In genomic region chr17:34295891-34296794, GRCm38 (mm10) we compare ENCODE assay signal across 8 mouse cellular contexts. TPM values are rescaled to one million over a fixed set of nuclear protein-coding genes. Genes with fewer than 3 reads are reported as not detected.
A peak's percentile ranks its signal among the peaks of the same experiment; 100 is the strongest.
DNase-seq lines count a peak whose midpoint lies in the region; ATAC-seq and TF ChIP-seq lines count a peak whose summit lies in the region.

No protein-coding gene starts in this region.

- 22% methylated on average over 23 of the region's 23 CpGs for WGBS in intestine, embryonic 15.5 days
- WGBS in limb, embryonic 14.5 days, result 23% methylated on average over 23 of the region's 23 CpGs
- WGBS in midbrain, postnatal 0 days, result 17% methylated on average over 23 of the region's 23 CpGs

- DNase-seq in gastrocnemius, adult 2 months, result no peak
- DNase-seq in gastrocnemius, postnatal 36 days, result no peak
- DNase-seq in brain, adult 2 months (ENCODE audit: low read depth, low spot score), result peak; percentile 82
- DNase-seq in limb, embryonic 14.5 days (ENCODE audit: low spot score), result peak; percentile 79
- peak; percentile 91 for DNase-seq in midbrain, postnatal 0 days (ENCODE audit: low spot score)
- peak; percentile 49 for DNase-seq in thymus, postnatal 25 days

- no peak overlapping the region for H3K27ac ChIP-seq in gastrocnemius, adult 2 months
- no peak overlapping the region for H3K27ac ChIP-seq in intestine, embryonic 15.5 days
- H3K27ac ChIP-seq in limb, embryonic 14.5 days (replicated peaks; ENCODE audit: low read depth, low read length), result no peak overlapping the region
- H3K27ac ChIP-seq in midbrain, postnatal 0 days (ENCODE audit: low read depth, low read length), result peak overlapping the region; percentile 32; the same call in 1 of the 2 replicates

- H3K9ac ChIP-seq in intestine, embryonic 15.5 days, result no peak overlapping the region
- H3K9ac ChIP-seq in limb, embryonic 14.5 days (ENCODE audit: low read depth, low read length, severe bottlenecking), result 0 out of 2 replicates have a peak overlapping the region, but pooled peaks have one; percentile 1
- H3K9ac ChIP-seq in midbrain, postnatal 0 days (replicated peaks; ENCODE audit: low read length, poor library complexity, severe bottlenecking), result peak overlapping the region; percentile 42

- no peak for TF ChIP-seq POLR2A in limb, embryonic 14.5 days (IDR thresholded peaks at IDR 0.05; ENCODE audit: borderline replicate concordance, extremely low read depth, insufficient read depth, insufficient read length)

- no peaks in the 10 kb centered on the region for H3K36me3 ChIP-seq in intestine, embryonic 15.5 days
- H3K36me3 ChIP-seq in limb, embryonic 14.5 days (ENCODE audit: control insufficient read depth, insufficient read depth, low read length), result no peaks in the 10 kb centered on the region
- H3K36me3 ChIP-seq in midbrain, postnatal 0 days (ENCODE audit: insufficient read depth, low read length), result no peaks in the 10 kb centered on the region

- TF ChIP-seq CTCF in gastrocnemius, adult 2 months (IDR thresholded peaks at IDR 0.05), result no peak
- no peak for TF ChIP-seq CTCF in midbrain, postnatal 0 days (IDR thresholded peaks at IDR 0.05)

- peak overlapping the region; percentile 56 for H3K4me2 ChIP-seq in intestine, embryonic 15.5 days (replicated peaks)
- peak overlapping the region; percentile 40 for H3K4me2 ChIP-seq in limb, embryonic 14.5 days (replicated peaks; ENCODE audit: low read depth, low read length, severe bottlenecking)
- H3K4me2 ChIP-seq in midbrain, postnatal 0 days (ENCODE audit: low read depth, low read length, poor library complexity, severe bottlenecking), result peak overlapping the region; percentile 48

- intact Hi-C loops in gastrocnemius, adult 2 months (cut with DNase I), result no loop called here
- intact Hi-C loops in gastrocnemius, postnatal 36 days (cut with DNase I), result no loop called here

- peak overlapping the region; percentile 50 for H3K4me3 ChIP-seq in gastrocnemius, adult 2 months
- H3K4me3 ChIP-seq in intestine, embryonic 15.5 days (replicated peaks), result 0 out of 2 replicates have a peak overlapping the region, but pooled peaks have one; percentile 13
- H3K4me3 ChIP-seq in limb, embryonic 14.5 days (replicated peaks; ENCODE audit: low read length), result peak overlapping the region; percentile 24
- H3K4me3 ChIP-seq in midbrain, postnatal 0 days (ENCODE audit: low read depth, low read length), result peak overlapping the region; percentile 37

- H3K9me3 ChIP-seq in intestine, embryonic 15.5 days, result no peaks in the 10 kb centered on the region
- H3K9me3 ChIP-seq in limb, embryonic 14.5 days (ENCODE audit: control insufficient read depth, low read length), result no peaks in the 10 kb centered on the region
- H3K9me3 ChIP-seq in midbrain, postnatal 0 days (ENCODE audit: low read length), result no peaks in the 10 kb centered on the region

- H3K4me1 ChIP-seq in intestine, embryonic 15.5 days (replicated peaks), result no peaks in the 10 kb centered on the region
- H3K4me1 ChIP-seq in limb, embryonic 14.5 days (ENCODE audit: control insufficient read depth, insufficient read depth, low read length), result no peaks in the 10 kb centered on the region
- H3K4me1 ChIP-seq in midbrain, postnatal 0 days (ENCODE audit: insufficient read depth, low read length), result no peaks in the 10 kb centered on the region; the same call in 1 of the 2 replicates

- no peaks in the 10 kb centered on the region for H3K27me3 ChIP-seq in intestine, embryonic 15.5 days (replicated peaks)
- no peaks in the 10 kb centered on the region for H3K27me3 ChIP-seq in limb, embryonic 14.5 days (ENCODE audit: control insufficient read depth, insufficient read depth, low read length)
- H3K27me3 ChIP-seq in midbrain, postnatal 0 days (ENCODE audit: insufficient read depth, low read length), result no peaks in the 10 kb centered on the region

- ATAC-seq in granulocyte monocyte progenitor cell, adult 5-6 weeks (replicated peaks; ENCODE audit: poor library complexity, severe bottlenecking), result peak; percentile 62
- peak; percentile 60; the same call in 1 of the 2 replicates for ATAC-seq in intestine, embryonic 15.5 days
- ATAC-seq in limb, embryonic 14.5 days (ENCODE audit: low FRiP score, low read depth), result 0 out of 2 replicates have a peak, but pooled peaks have one; percentile 66
- peak; percentile 89 for ATAC-seq in midbrain, postnatal 0 days (ENCODE audit: low FRiP score)

RNA-seq across cellular contexts. Expression of gene H2-Aa, which starts 8.5 kb away (rescaled TPM):
- 1 to 10 TPM; 5.3 to 6.0 TPM for total RNA-seq in gastrocnemius, adult 2 months (2021)
- 1 to 10 TPM; 6.0 to 6.9 TPM for total RNA-seq in gastrocnemius, postnatal 36 days (2021)
- 2.4 and 6.9 TPM in 2 replicates for total RNA-seq in granulocyte monocyte progenitor cell, adult 5-6 weeks (2014; fragmentation: Nextera tagmentation)
- total RNA-seq in granulocyte monocyte progenitor cell, adult 5-6 weeks (2017), result 2.4 and 4.8 TPM in 2 replicates
- 10.2 TPM in 2 replicates for polyA plus RNA-seq in intestine, embryonic 15.5 days (2015; fragmentation: Nextera tagmentation; extraction: Ambion mirVana)
- polyA plus RNA-seq in limb, embryonic 14.5 days (2012; rRNA removed), result 2.0 and 2.9 TPM in 2 replicates
- polyA plus RNA-seq in limb, embryonic 14.5 days (2014; fragmentation: Nextera tagmentation; extraction: Ambion mirVana), result 4.1 and 4.5 TPM in 2 replicates
- 0.66 TPM in 1 of 2 replicates, not detected in the other for total RNA-seq in midbrain, postnatal 0 days (2014; rRNA removed)
- 0.29 and 0.81 TPM in 2 replicates for polyA plus RNA-seq in midbrain, postnatal 0 days (2015; fragmentation: Nextera tagmentation; extraction: Ambion mirVana)

RNA-seq across cellular contexts. Expression of gene H2-Eb1, which starts 9.5 kb away (rescaled TPM):
- 1 to 10 TPM; 3.4 to 4.9 TPM for total RNA-seq in gastrocnemius, adult 2 months (2021)
- total RNA-seq in gastrocnemius, postnatal 36 days (2021), result 1 to 10 TPM; 6.8 to 7.0 TPM
- not detected in 2 replicates for total RNA-seq in granulocyte monocyte progenitor cell, adult 5-6 weeks (2014; fragmentation: Nextera tagmentation)
- total RNA-seq in granulocyte monocyte progenitor cell, adult 5-6 weeks (2017), result 2.6 TPM in 2 replicates
- 6.9 and 7.4 TPM in 2 replicates for polyA plus RNA-seq in intestine, embryonic 15.5 days (2015; fragmentation: Nextera tagmentation; extraction: Ambion mirVana)
- 1.6 and 2.4 TPM in 2 replicates for polyA plus RNA-seq in limb, embryonic 14.5 days (2012; rRNA removed)
- polyA plus RNA-seq in limb, embryonic 14.5 days (2014; fragmentation: Nextera tagmentation; extraction: Ambion mirVana), result 3.4 and 4.6 TPM in 2 replicates
- total RNA-seq in midbrain, postnatal 0 days (2014; rRNA removed), result 0.88 and 1.7 TPM in 2 replicates
- 5.0 and 5.2 TPM in 2 replicates for polyA plus RNA-seq in midbrain, postnatal 0 days (2015; fragmentation: Nextera tagmentation; extraction: Ambion mirVana)

RNA-seq across cellular contexts. Expression of gene H2-Eb2, which starts 29.3 kb away (rescaled TPM):
- not detected for total RNA-seq in gastrocnemius, adult 2 months (2021)
- total RNA-seq in gastrocnemius, postnatal 36 days (2021), result not detected
- not detected in 2 replicates for total RNA-seq in granulocyte monocyte progenitor cell, adult 5-6 weeks (2014; fragmentation: Nextera tagmentation)
- total RNA-seq in granulocyte monocyte progenitor cell, adult 5-6 weeks (2017), result not detected in 2 replicates
- not detected in 2 replicates for polyA plus RNA-seq in intestine, embryonic 15.5 days (2015; fragmentation: Nextera tagmentation; extraction: Ambion mirVana)
- polyA plus RNA-seq in limb, embryonic 14.5 days (2012; rRNA removed), result not detected in 2 replicates
- polyA plus RNA-seq in limb, embryonic 14.5 days (2014; fragmentation: Nextera tagmentation; extraction: Ambion mirVana), result not detected in 2 replicates
- 0.22 and 0.33 TPM in 2 replicates for total RNA-seq in midbrain, postnatal 0 days (2014; rRNA removed)
- polyA plus RNA-seq in midbrain, postnatal 0 days (2015; fragmentation: Nextera tagmentation; extraction: Ambion mirVana), result 0.06 and 0.09 TPM in 2 replicates

RNA-seq across cellular contexts. Expression of gene H2-Ab1, which starts 38.7 kb away (rescaled TPM):
- total RNA-seq in gastrocnemius, adult 2 months (2021), result 1 to 10 TPM; 3.1 to 4.7 TPM
- total RNA-seq in gastrocnemius, postnatal 36 days (2021), result 1 to 10 TPM; 5.7 to 6.6 TPM
- 15.3 and 35.8 TPM in 2 replicates for total RNA-seq in granulocyte monocyte progenitor cell, adult 5-6 weeks (2014; fragmentation: Nextera tagmentation)
- 32.7 and 40.7 TPM in 2 replicates for total RNA-seq in granulocyte monocyte progenitor cell, adult 5-6 weeks (2017)
- 17.1 and 21.4 TPM in 2 replicates for polyA plus RNA-seq in intestine, embryonic 15.5 days (2015; fragmentation: Nextera tagmentation; extraction: Ambion mirVana)
- 4.8 and 5.6 TPM in 2 replicates for polyA plus RNA-seq in limb, embryonic 14.5 days (2012; rRNA removed)
- 7.6 and 8.0 TPM in 2 replicates for polyA plus RNA-seq in limb, embryonic 14.5 days (2014; fragmentation: Nextera tagmentation; extraction: Ambion mirVana)
- total RNA-seq in midbrain, postnatal 0 days (2014; rRNA removed), result 0.57 and 1.4 TPM in 2 replicates
- 1.5 and 2.7 TPM in 2 replicates for polyA plus RNA-seq in midbrain, postnatal 0 days (2015; fragmentation: Nextera tagmentation; extraction: Ambion mirVana)

RNA-seq across cellular contexts. Expression of gene H2-Ob, which starts 57.4 kb away (rescaled TPM):
- total RNA-seq in gastrocnemius, adult 2 months (2021), result under 1 TPM in 1 of 2 experiments, not detected in 1; 0.11 TPM
- total RNA-seq in gastrocnemius, postnatal 36 days (2021), result under 1 TPM in 1 of 2 experiments, not detected in 1; 0.27 TPM
- 8.3 and 13.9 TPM in 2 replicates for total RNA-seq in granulocyte monocyte progenitor cell, adult 5-6 weeks (2014; fragmentation: Nextera tagmentation)
- 2.1 and 2.3 TPM in 2 replicates for total RNA-seq in granulocyte monocyte progenitor cell, adult 5-6 weeks (2017)
- polyA plus RNA-seq in intestine, embryonic 15.5 days (2015; fragmentation: Nextera tagmentation; extraction: Ambion mirVana), result 0.06 and 0.13 TPM in 2 replicates
- polyA plus RNA-seq in limb, embryonic 14.5 days (2012; rRNA removed), result 0.06 and 0.23 TPM in 2 replicates
- 0.11 TPM in 1 of 2 replicates, not detected in the other for polyA plus RNA-seq in limb, embryonic 14.5 days (2014; fragmentation: Nextera tagmentation; extraction: Ambion mirVana)
- 1.1 and 1.2 TPM in 2 replicates for total RNA-seq in midbrain, postnatal 0 days (2014; rRNA removed)
- polyA plus RNA-seq in midbrain, postnatal 0 days (2015; fragmentation: Nextera tagmentation; extraction: Ambion mirVana), result 0.31 and 0.55 TPM in 2 replicates

Comparison
In these comparisons a context has a peak if more than half of its experiments do, and no peak if none do; other contexts are left out.
1. DNase-seq: peak in brain, adult 2 months (single experiment), limb, embryonic 14.5 days (single experiment), midbrain, postnatal 0 days (single experiment) and thymus, postnatal 25 days (single experiment); none in gastrocnemius, adult 2 months (single experiment) and gastrocnemius, postnatal 36 days (0 of 2).
2. Peak in every context shown above with its lines, with median percentiles within 50 percentile points of each other: H3K4me3 ChIP-seq, ATAC-seq and H3K4me2 ChIP-seq.